Mouse (Mus musculus): Measurements from ENCODE around the gene Trim30b. TPM values are rescaled to one million over a fixed set of nuclear protein-coding genes. Genes with fewer than 3 reads are reported as not detected.
"Not testable (repeated sequence)": the region's sequence is repeated elsewhere in the genome, so short reads cannot be mapped to it uniquely, and the experiment has no call there.

Trim30b gene
- polyA plus RNA-seq, 1 experiment = 0.74 TPM

DNA sequence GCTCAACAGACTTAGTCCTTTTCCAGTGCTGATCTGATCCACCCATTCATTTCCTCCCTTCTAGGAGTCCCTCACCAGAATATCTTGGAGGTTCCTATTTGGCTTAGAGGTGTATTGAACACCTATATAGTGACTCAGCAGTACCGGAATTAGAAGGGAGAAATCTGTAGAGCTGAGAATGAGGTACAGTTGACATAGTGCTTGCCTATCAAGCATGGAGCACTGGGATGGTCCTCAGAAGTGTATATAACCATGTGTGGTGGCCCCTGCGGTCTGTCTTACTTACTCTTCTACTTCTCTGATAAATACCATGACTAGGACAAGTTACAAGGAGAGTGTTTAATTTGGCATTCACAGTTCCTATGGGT is 16.1 kb downstream of the Trim30b start:
- Histone ChIP-seq H3K27me3 (ENCODE audit: control insufficient read depth, insufficient read depth, low read length) (no peaks in the 10 kb centered on the region), H3K4me1 (replicated peaks; ENCODE audit: control insufficient read depth, insufficient read depth, low read length) (peaks cover 2% of the 10 kb centered on the region), H3K36me3 (ENCODE audit: control insufficient read depth, insufficient read depth, low read length) (no peaks in the 10 kb centered on the region), H3K4me3 (ENCODE audit: control insufficient read depth, insufficient read depth, low read length) (no peak overlapping the region), H3K27ac (ENCODE audit: control insufficient read depth, insufficient read depth, low read length) (no peak overlapping the region)
- TF ChIP-seq CTCF (IDR thresholded peaks at IDR 0.05; ENCODE audit: borderline replicate concordance, control insufficient read depth, extremely low read depth, insufficient read depth, low read length, poor library complexity) = no peak
- TF ChIP-seq POLR2A (IDR thresholded peaks at IDR 0.05; ENCODE audit: control insufficient read depth, extremely low read depth, insufficient read depth, low read length, poor library complexity) = no peak
- no peak for DNase-seq
- WGBS = 88% methylated on average over 2 of the region's 2 CpGs

DNA sequence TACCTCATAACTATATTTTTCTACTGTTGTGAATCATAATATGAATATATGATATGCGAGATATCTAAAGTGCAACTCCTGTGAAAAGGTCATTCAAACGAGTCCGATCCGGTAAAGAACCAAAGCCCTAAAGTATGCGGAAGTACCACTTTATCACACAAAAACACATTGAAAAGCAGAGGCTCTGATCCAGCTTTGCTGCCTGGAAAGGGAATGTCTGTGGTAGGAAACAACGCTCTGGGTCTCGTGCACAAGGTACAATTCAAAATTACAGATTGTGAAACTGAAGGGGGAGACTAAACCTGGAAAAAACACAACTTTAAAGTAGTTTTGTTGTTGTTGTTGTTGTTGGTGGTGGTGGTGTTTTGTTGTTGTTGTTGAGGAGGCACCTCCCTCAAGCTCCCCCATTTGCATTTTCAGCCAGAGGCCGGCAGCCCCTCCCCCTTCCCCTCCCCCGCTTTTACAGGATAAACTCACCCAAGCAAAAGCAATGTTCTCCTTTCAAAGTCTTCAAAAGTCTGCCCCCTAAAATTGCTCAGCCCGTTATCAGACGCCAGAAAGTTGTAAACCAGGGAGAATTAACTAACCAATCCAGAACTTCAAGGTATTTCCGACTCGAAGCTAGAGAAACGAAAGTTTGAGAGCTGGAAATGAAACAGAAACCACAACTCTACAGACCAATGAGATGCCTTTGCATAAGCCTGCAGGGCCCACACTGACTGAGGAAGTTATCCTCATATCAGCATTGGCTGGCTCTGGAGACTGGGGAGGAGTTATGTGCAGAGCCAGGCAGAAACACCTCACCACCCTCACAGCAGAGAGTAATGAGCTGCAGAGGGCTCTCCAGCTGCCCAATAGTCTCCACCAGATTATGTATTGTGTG is 16.7 kb downstream of the Trim30b start, which contains the start of gene Trim12c:
Trim12c (minus strand) TSS at position 646 of the 883 bp plus-strand sequence.
- DNase-seq = peak; percentile 74
- Histone ChIP-seq H3K27me3 (ENCODE audit: control insufficient read depth, insufficient read depth, low read length) (no peaks in the 10 kb centered on the region), H3K4me1 (replicated peaks; ENCODE audit: control insufficient read depth, insufficient read depth, low read length) (peaks cover 2% of the 10 kb centered on the region), H3K36me3 (ENCODE audit: control insufficient read depth, insufficient read depth, low read length) (no peaks in the 10 kb centered on the region), H3K27ac (ENCODE audit: control insufficient read depth, insufficient read depth, low read length) (peak within 1 kb of the TSS; percentile 87), H3K4me3 (ENCODE audit: control insufficient read depth, insufficient read depth, low read length) (peak within 1 kb of the TSS; percentile 36)
- WGBS = 1% methylated on average over 14 of the region's 14 CpGs
- no peak for TF ChIP-seq POLR2A (IDR thresholded peaks at IDR 0.05; ENCODE audit: control insufficient read depth, extremely low read depth, insufficient read depth, low read length, poor library complexity)

DNA sequence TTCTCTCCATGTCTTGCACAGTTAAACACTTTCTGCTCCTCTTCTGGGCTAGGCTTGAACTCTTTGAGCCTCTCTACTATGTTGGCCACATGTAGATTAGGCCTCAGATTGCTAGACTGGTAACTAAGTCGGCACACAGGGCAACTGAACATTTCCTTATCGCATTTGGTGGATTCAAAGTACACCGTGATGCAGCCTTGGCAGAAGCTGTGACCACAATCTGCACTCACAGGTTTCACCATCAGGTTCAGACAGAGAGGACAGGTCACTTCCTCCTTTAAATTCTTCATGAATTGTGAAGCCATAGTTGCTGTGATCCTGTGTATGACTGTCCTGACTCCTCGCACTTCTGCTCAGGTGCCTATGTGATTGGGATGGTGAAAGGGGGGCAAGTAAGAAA is 21.6 kb downstream of the Trim30b start:
- not testable (repeated sequence) for DNase-seq; H3K4me1 ChIP-seq (replicated peaks; ENCODE audit: control insufficient read depth, insufficient read depth, low read length); H3K27me3 ChIP-seq (ENCODE audit: control insufficient read depth, insufficient read depth, low read length); H3K4me3 ChIP-seq (ENCODE audit: control insufficient read depth, insufficient read depth, low read length); H3K27ac ChIP-seq (ENCODE audit: control insufficient read depth, insufficient read depth, low read length)
- peaks cover 24% of the 10 kb centered on the region for H3K36me3 ChIP-seq (ENCODE audit: control insufficient read depth, insufficient read depth, low read length)
- WGBS = 66% methylated on average over 4 of the region's 4 CpGs

- WGBS = 97% methylated on average over 4 of the region's 4 CpGs
- H3K27ac ChIP-seq (ENCODE audit: control insufficient read depth, insufficient read depth, low read length) = not testable (repeated sequence)
Observed at GRCm38 (mm10) chr7:104340744-104341143, 28.9 kb downstream of the Trim30b start.

GRCm38 (mm10) chr7:104335547-104335946 is 34.1 kb downstream of the Trim30b start:
- H3K27ac ChIP-seq (ENCODE audit: control insufficient read depth, insufficient read depth, low read length); H3K4me3 ChIP-seq (ENCODE audit: control insufficient read depth, insufficient read depth, low read length); H3K27me3 ChIP-seq (ENCODE audit: control insufficient read depth, insufficient read depth, low read length); DNase-seq; H3K4me1 ChIP-seq (replicated peaks; ENCODE audit: control insufficient read depth, insufficient read depth, low read length); H3K36me3 ChIP-seq (ENCODE audit: control insufficient read depth, insufficient read depth, low read length): not testable (repeated sequence)
- 93% methylated on average over 3 of the region's 3 CpGs for WGBS

More at GRCm38 (mm10) chr7:104340744-104341143, 28.9 kb downstream of the Trim30b start:
- H3K4me1 ChIP-seq (replicated peaks; ENCODE audit: control insufficient read depth, insufficient read depth, low read length); DNase-seq; H3K4me3 ChIP-seq (ENCODE audit: control insufficient read depth, insufficient read depth, low read length); H3K27me3 ChIP-seq (ENCODE audit: control insufficient read depth, insufficient read depth, low read length): not testable (repeated sequence)
- H3K36me3 ChIP-seq (ENCODE audit: control insufficient read depth, insufficient read depth, low read length) = peaks cover 20% of the 10 kb centered on the region

- not testable (repeated sequence) for H3K27ac ChIP-seq (ENCODE audit: control insufficient read depth, insufficient read depth, low read length); H3K27me3 ChIP-seq (ENCODE audit: control insufficient read depth, insufficient read depth, low read length); H3K4me1 ChIP-seq (replicated peaks; ENCODE audit: control insufficient read depth, insufficient read depth, low read length); H3K4me3 ChIP-seq (ENCODE audit: control insufficient read depth, insufficient read depth, low read length); DNase-seq; H3K36me3 ChIP-seq (ENCODE audit: control insufficient read depth, insufficient read depth, low read length)
- WGBS = 100% methylated on average over 2 of the region's 2 CpGs
Observed at GRCm38 (mm10) chr7:104329171-104329570, 40.5 kb downstream of the Trim30b start, which contains the start of gene Trim34b. TSS of gene Trim34b (plus strand) at chr7:104329471.

DNA sequence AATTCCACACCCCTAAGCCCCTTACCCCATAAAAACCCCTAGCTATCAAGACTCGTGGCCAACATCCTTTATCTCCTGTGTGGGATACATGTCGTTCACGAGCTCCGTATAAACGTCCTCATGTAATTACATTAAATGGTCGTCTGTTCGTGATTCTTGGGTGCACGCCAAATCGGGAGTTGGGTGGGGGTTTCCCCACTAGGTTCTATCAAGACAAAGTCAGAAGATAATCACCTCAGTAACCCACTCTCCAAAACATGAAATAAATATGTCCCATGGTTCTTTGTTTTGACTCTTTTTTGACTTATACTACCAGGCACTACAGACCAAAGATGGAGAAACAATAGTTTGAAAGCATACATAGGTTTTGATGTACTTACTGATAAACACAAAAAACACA is 47.7 kb downstream of the Trim30b start:
- Histone ChIP-seq H3K27me3 (ENCODE audit: control insufficient read depth, insufficient read depth, low read length) (no peaks in the 10 kb centered on the region), H3K27ac (ENCODE audit: control insufficient read depth, insufficient read depth, low read length) (no peak overlapping the region), H3K4me1 (replicated peaks; ENCODE audit: control insufficient read depth, insufficient read depth, low read length) (no peaks in the 10 kb centered on the region), H3K4me3 (ENCODE audit: control insufficient read depth, insufficient read depth, low read length) (no peak overlapping the region), H3K36me3 (ENCODE audit: control insufficient read depth, insufficient read depth, low read length) (no peaks in the 10 kb centered on the region)
- TF ChIP-seq POLR2A (IDR thresholded peaks at IDR 0.05; ENCODE audit: control insufficient read depth, extremely low read depth, insufficient read depth, low read length, poor library complexity) (no peak), CTCF (IDR thresholded peaks at IDR 0.05; ENCODE audit: borderline replicate concordance, control insufficient read depth, extremely low read depth, insufficient read depth, low read length, poor library complexity) (no peak)
- no peak for DNase-seq
- WGBS = 92% methylated on average over 9 of the region's 9 CpGs

DNA sequence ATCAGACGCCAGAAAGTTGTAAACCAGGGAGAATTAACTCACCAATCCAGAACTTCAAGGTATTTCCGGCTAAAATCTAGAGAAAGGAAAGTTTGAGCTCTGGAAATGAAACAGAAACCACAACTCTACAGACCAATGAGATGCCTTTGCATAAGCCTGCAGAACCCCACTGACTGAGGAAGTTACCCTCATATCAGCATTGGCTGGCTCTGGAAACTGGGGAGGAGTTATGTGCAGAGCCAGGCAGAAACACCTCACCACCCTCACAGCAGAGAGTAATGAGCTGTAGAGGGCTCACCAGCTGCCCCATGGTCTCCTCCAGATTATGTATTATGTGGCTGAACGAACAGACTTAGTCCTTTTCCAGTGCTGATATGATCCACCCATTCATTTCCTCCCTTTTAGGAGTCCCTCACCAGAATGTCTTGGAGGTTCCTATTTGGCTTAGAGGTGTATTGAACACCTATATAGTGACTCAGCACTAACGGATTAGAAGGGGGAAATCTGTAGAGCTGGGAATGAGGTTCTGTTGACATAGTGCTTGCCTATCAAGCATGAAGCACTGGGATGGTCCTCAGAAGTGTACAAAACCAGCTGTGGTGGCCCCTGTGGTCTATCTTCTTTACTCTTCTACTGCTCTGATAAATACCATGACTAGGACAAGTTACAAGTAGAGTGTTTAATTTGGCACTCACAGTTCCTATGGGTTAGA is 54.2 kb downstream of the Trim30b start, which contains the start of gene Trim12a:
Trim12a (minus strand) TSS at position 98 of the 712 bp plus-strand sequence.
- Histone ChIP-seq H3K27ac (ENCODE audit: control insufficient read depth, insufficient read depth, low read length) (peak within 1 kb of the TSS; percentile 100), H3K4me3 (ENCODE audit: control insufficient read depth, insufficient read depth, low read length) (peak within 1 kb of the TSS; percentile 98)
- not testable (repeated sequence) for H3K36me3 ChIP-seq (ENCODE audit: control insufficient read depth, insufficient read depth, low read length); H3K4me1 ChIP-seq (replicated peaks; ENCODE audit: control insufficient read depth, insufficient read depth, low read length); H3K27me3 ChIP-seq (ENCODE audit: control insufficient read depth, insufficient read depth, low read length); DNase-seq
- 20% methylated on average over 4 of the region's 4 CpGs for WGBS

Data from thymus, adult 2 months (tissue).